Mouse (Mus musculus) liver, adult 2 months (tissue): ENCODE measurements around the gene Lgals8.

Experiments used
- CTCF ChIP-seq: fragments of 200-500 bp; IDR thresholded peaks from 2 replicates; pipeline ENCODE4 v1.5.1; 2011; ENCODE audit warnings: low read depth, low read length, control low read depth
- POLR2A ChIP-seq: fragments of 200-500 bp; IDR thresholded peaks from 2 replicates; pipeline ENCODE4 v1.6.1; 2011; ENCODE audit warnings: low read length, control low read depth; ENCODE audit not compliant: insufficient read depth; ENCODE audit errors: extremely low read depth

DNA sequence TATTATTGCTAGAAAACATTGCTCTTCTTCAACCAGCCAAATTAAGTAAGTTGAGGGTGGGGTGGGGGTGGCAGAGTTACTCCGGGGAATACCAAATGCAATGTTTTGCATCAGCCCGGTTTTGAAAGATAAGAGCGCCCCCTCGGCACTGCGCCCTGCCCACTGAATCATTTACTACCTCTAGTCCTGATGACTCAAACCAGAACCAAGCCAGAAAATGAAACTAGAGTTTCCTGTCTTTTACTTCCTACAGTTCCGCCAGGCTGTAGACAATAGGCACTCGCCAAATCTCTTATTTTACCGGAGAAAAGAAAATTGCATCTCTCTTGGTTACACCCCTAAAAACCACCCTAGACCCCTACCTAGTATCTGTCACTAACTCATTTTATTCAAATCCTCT lies 4.3 kb downstream of the Lgals8 start:
- TF ChIP-seq POLR2A (no peak), CTCF (0 out of 2 replicates have a peak, but pooled peaks have one; percentile 21)
